Comparison of ENCODE assay signal across 9 mouse cellular contexts in genomic region chr13:23299999-23300341, GRCm38 (mm10). TPM values are rescaled to one million over a fixed set of nuclear protein-coding genes. Genes with fewer than 3 reads are reported as not detected.
DNase-seq lines count a peak whose midpoint lies in the region; ATAC-seq lines count a peak whose summit lies in the region.
"Had no signal": no experiment of that assay in that cellular context is flagged by ENCODE, and none has a peak within 500 bp of the region (broad histone marks: within the 10 kb centered on the region; RNA-seq: fewer than 3 reads in every experiment).

No protein-coding gene starts in this region.

- H3K4me3 ChIP-seq in heart, embryonic 14.5 days (ENCODE audit: control insufficient read depth in 1 of 2, insufficient read depth in 1 of 2, low read depth in 1 of 2, low read length in 2 of 2) = peak overlapping the region; percentile 46 to 62
- peak overlapping the region; percentile 49 for H3K4me3 ChIP-seq in embryonic facial prominence, embryonic 12.5 days
- H3K4me3 ChIP-seq in hindbrain, embryonic 16.5 days (ENCODE audit: low read length) = peak overlapping the region; percentile 45
- H3K4me3 ChIP-seq in liver, embryonic 11.5 days (ENCODE audit: low read depth, low read length) = peak overlapping the region; percentile 74
- peak overlapping the region; percentile 40 for H3K4me3 ChIP-seq in neural tube, embryonic 13.5 days

- peak overlapping the region; percentile 38 for H3K9ac ChIP-seq in heart, embryonic 14.5 days (ENCODE audit: low read length)
- 0 out of 2 replicates have a peak overlapping the region, but pooled peaks have one; percentile 31 for H3K9ac ChIP-seq in embryonic facial prominence, embryonic 12.5 days
- peak overlapping the region; percentile 45 for H3K9ac ChIP-seq in hindbrain, embryonic 16.5 days (ENCODE audit: low read depth, low read length)
- peak overlapping the region; percentile 71 for H3K9ac ChIP-seq in liver, embryonic 11.5 days (ENCODE audit: low read depth, low read length)
- peak overlapping the region; percentile 57 for H3K9ac ChIP-seq in neural tube, embryonic 13.5 days

- peak overlapping the region; percentile 67 for H3K4me2 ChIP-seq in heart, embryonic 14.5 days (ENCODE audit: low read length)
- H3K4me2 ChIP-seq in embryonic facial prominence, embryonic 12.5 days (replicated peaks) = peak overlapping the region; percentile 53
- peak overlapping the region; percentile 78 for H3K4me2 ChIP-seq in hindbrain, embryonic 16.5 days (ENCODE audit: low read length)
- peak overlapping the region; percentile 98 for H3K4me2 ChIP-seq in liver, embryonic 11.5 days
- peak overlapping the region; percentile 55 for H3K4me2 ChIP-seq in neural tube, embryonic 13.5 days

- no peaks in the 10 kb centered on the region for H3K9me3 ChIP-seq in heart, embryonic 14.5 days (ENCODE audit: control insufficient read depth, low read length)
- no peaks in the 10 kb centered on the region for H3K9me3 ChIP-seq in embryonic facial prominence, embryonic 12.5 days
- H3K9me3 ChIP-seq in hindbrain, embryonic 16.5 days (ENCODE audit: control insufficient read depth, low read length) = no peaks in the 10 kb centered on the region
- no peaks in the 10 kb centered on the region for H3K9me3 ChIP-seq in liver, embryonic 11.5 days (ENCODE audit: control insufficient read depth, low read length)
- no peaks in the 10 kb centered on the region for H3K9me3 ChIP-seq in neural tube, embryonic 13.5 days

- H3K27ac ChIP-seq in heart, embryonic 14.5 days (replicated peaks in 1 of 2; ENCODE audit: control insufficient read depth in 1 of 2, insufficient read depth in 1 of 2, low read depth in 2 of 2, low read length in 2 of 2) = no peak overlapping the region
- H3K27ac ChIP-seq in embryonic facial prominence, embryonic 12.5 days = no peak overlapping the region
- no peak overlapping the region for H3K27ac ChIP-seq in hindbrain, embryonic 16.5 days (ENCODE audit: low read depth, low read length)
- H3K27ac ChIP-seq in liver, embryonic 11.5 days (ENCODE audit: low read depth, low read length) = no peak overlapping the region
- no peak overlapping the region for H3K27ac ChIP-seq in neural tube, embryonic 13.5 days (replicated peaks)

- intact Hi-C loops in heart, postnatal 36 days (cut with DNase I) = loop anchor here (5.0 kb wide), 1 partner anchor 102 kb away; no protein-coding TSS in a partner anchor

- H3K27me3 ChIP-seq in heart, embryonic 14.5 days (ENCODE audit: control insufficient read depth, insufficient read depth, low read length) = peaks cover 3% of the 10 kb centered on the region; the same call in 1 of the 2 replicates
- peaks cover 8% of the 10 kb centered on the region; the same call in 1 of the 2 replicates for H3K27me3 ChIP-seq in embryonic facial prominence, embryonic 12.5 days
- H3K27me3 ChIP-seq in hindbrain, embryonic 16.5 days (replicated peaks; ENCODE audit: control insufficient read depth, insufficient read depth, low read length) = peaks cover 9% of the 10 kb centered on the region; the same call in 1 of the 2 replicates
- H3K27me3 ChIP-seq in liver, embryonic 11.5 days (replicated peaks; ENCODE audit: control insufficient read depth, insufficient read depth, low read length) = no peaks in the 10 kb centered on the region
- peaks cover 49% of the 10 kb centered on the region for H3K27me3 ChIP-seq in neural tube, embryonic 13.5 days

- H3K4me1 ChIP-seq in heart, embryonic 14.5 days (ENCODE audit: control insufficient read depth in 2 of 2, insufficient read depth in 2 of 2, low read length in 2 of 2) = peaks cover 0 to 2% of the 10 kb centered on the region in 2 experiments; a peak in 2 of 4 replicates
- H3K4me1 ChIP-seq in embryonic facial prominence, embryonic 12.5 days = no peaks in the 10 kb centered on the region
- no peaks in the 10 kb centered on the region for H3K4me1 ChIP-seq in hindbrain, embryonic 16.5 days (ENCODE audit: control insufficient read depth, insufficient read depth, low read depth, low read length)
- H3K4me1 ChIP-seq in liver, embryonic 11.5 days (replicated peaks; ENCODE audit: control insufficient read depth, insufficient read depth, low read length) = peaks cover 9% of the 10 kb centered on the region; the same call in 1 of the 2 replicates
- peaks cover 12% of the 10 kb centered on the region for H3K4me1 ChIP-seq in neural tube, embryonic 13.5 days (replicated peaks)

- no peaks in the 10 kb centered on the region for H3K36me3 ChIP-seq in heart, embryonic 14.5 days (ENCODE audit: control insufficient read depth, insufficient read depth, low read length)
- H3K36me3 ChIP-seq in embryonic facial prominence, embryonic 12.5 days = no peaks in the 10 kb centered on the region
- no peaks in the 10 kb centered on the region for H3K36me3 ChIP-seq in hindbrain, embryonic 16.5 days (ENCODE audit: control insufficient read depth, insufficient read depth, low read length)
- H3K36me3 ChIP-seq in liver, embryonic 11.5 days (ENCODE audit: control insufficient read depth, insufficient read depth, low read length) = no peaks in the 10 kb centered on the region
- no peaks in the 10 kb centered on the region for H3K36me3 ChIP-seq in neural tube, embryonic 13.5 days

- DNase-seq in heart, postnatal 36 days = no peak
- DNase-seq in MEL-GATA-1-ER (ENCODE audit: extremely low read depth, low read depth) = peak; percentile 68
- DNase-seq in liver, embryonic 11.5 days (ENCODE audit: low spot score) = peak; percentile 86
- DNase-seq in spleen, postnatal 4 days (ENCODE audit: low spot score in 2 of 2) = no peak

- ATAC-seq in heart, embryonic 14.5 days (ENCODE audit: insufficient number of reproducible peaks, insufficient read depth, low FRiP score, low read depth) = no peak
- no peak; the same call in 1 of the 2 replicates for ATAC-seq in embryonic facial prominence, embryonic 12.5 days (ENCODE audit: insufficient number of reproducible peaks, insufficient read depth, low FRiP score, low TSS enrichment)
- ATAC-seq in hindbrain, embryonic 16.5 days = peak; percentile 76
- peak; percentile 36; the same call in 1 of the 2 replicates for ATAC-seq in liver, embryonic 11.5 days (replicated peaks; ENCODE audit: low FRiP score)
- peak; percentile 67; the same call in 1 of the 2 replicates for ATAC-seq in neural tube, embryonic 13.5 days (ENCODE audit: low read depth)

- 3% methylated on average over 13 of the region's 13 CpGs for WGBS in heart, embryonic 14.5 days
- 1% methylated on average over 13 of the region's 13 CpGs for WGBS in embryonic facial prominence, embryonic 12.5 days
- under 1% methylated on average over 13 of the region's 13 CpGs for WGBS in hindbrain, embryonic 16.5 days
- 0% methylated on average over 13 of the region's 13 CpGs for WGBS in liver, embryonic 11.5 days
- WGBS in neural tube, embryonic 13.5 days = under 1% methylated on average over 13 of the region's 13 CpGs

RNA-seq across cellular contexts. Expression of gene Vmn1r223, which starts 53.0 kb away (rescaled TPM):
- not detected in 2 replicates for polyA plus RNA-seq in heart, embryonic 14.5 days (2014; fragmentation: Nextera tagmentation; extraction: Ambion mirVana)
- total RNA-seq in heart, postnatal 36 days (2021) = not detected
- not detected in 2 replicates for polyA plus RNA-seq in embryonic facial prominence, embryonic 12.5 days (2016; fragmentation: Nextera tagmentation; extraction: Ambion mirVana)
- polyA plus RNA-seq in hindbrain, embryonic 16.5 days (2015; fragmentation: Nextera tagmentation; extraction: Ambion mirVana) = not detected in 2 replicates
- polyA plus RNA-seq in liver, embryonic 11.5 days (2014; fragmentation: Nextera tagmentation; extraction: Ambion mirVana) = not detected in 2 replicates
- not detected in 2 replicates for polyA plus RNA-seq in neural tube, embryonic 13.5 days (2015; fragmentation: Nextera tagmentation; extraction: Ambion mirVana)
- polyA plus RNA-seq: testis, adult 2 months had no signal

Comparison
In these comparisons a context has a peak if more than half of its experiments do, and no peak if none do; other contexts are left out.
1. ATAC-seq: peak in hindbrain, embryonic 16.5 days (single experiment), liver, embryonic 11.5 days (single experiment) and neural tube, embryonic 13.5 days (single experiment); none in heart, embryonic 14.5 days (single experiment) and embryonic facial prominence, embryonic 12.5 days (single experiment).
2. DNase-seq: peak in MEL-GATA-1-ER (single experiment) and liver, embryonic 11.5 days (single experiment); none in heart, postnatal 36 days (0 of 2) and spleen, postnatal 4 days (0 of 2).
3. Peak in every context shown above with its lines, with median percentiles within 50 percentile points of each other: H3K4me2 ChIP-seq, H3K4me3 ChIP-seq and H3K9ac ChIP-seq.